In the genomic region with DNA sequence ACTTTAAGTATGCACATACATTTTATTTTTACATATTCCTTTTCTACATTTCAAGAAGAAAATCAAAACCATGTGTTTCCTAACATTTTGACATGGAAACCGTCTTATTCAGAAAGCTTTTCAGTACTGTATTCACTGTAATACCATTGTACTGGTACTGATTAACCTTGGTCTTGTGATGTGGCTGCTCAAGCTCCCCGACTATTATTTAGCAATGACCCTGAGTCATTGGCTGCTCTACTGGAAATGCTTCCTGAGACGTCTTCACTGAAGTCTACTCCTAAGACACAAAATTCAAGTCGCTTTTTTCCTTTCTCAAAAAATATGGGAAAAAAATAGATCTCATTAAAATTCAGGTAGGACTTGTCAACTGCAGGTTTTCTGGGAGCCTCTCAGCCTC, we compare ENCODE assay signal across 30 mouse cellular contexts.
DNase-seq lines count a peak whose midpoint lies in the region; ATAC-seq lines count a peak whose summit lies in the region.
"Had no signal": no experiment of that assay in that cellular context is flagged by ENCODE, and none has a peak within 500 bp of the region (broad histone marks: within the 10 kb centered on the region; RNA-seq: fewer than 3 reads in every experiment).

No protein-coding gene starts in this region.

- H3K9ac ChIP-seq in embryonic facial prominence, embryonic 14.5 days (ENCODE audit: low read depth, low read length), result no peak overlapping the region
- H3K9ac ChIP-seq: embryonic facial prominence, embryonic 12.5 days; forebrain, embryonic 12.5 days; forebrain, embryonic 15.5 days; heart, embryonic 13.5 days; hindbrain, embryonic 14.5 days had no signal

- H3K27me3 ChIP-seq in embryonic facial prominence, embryonic 14.5 days (replicated peaks; ENCODE audit: control insufficient read depth, insufficient read depth, low read length), result no peaks in the 10 kb centered on the region
- no peaks in the 10 kb centered on the region for H3K27me3 ChIP-seq in embryonic facial prominence, embryonic 10.5 days (replicated peaks; ENCODE audit: low read depth, poor library complexity, severe bottlenecking)
- H3K27me3 ChIP-seq: CH12.LX; embryonic facial prominence, embryonic 12.5 days; forebrain, embryonic 12.5 days; forebrain, embryonic 15.5 days; heart, embryonic 13.5 days had no signal

- DNase-seq in embryonic facial prominence, embryonic 14.5 days (ENCODE audit: low spot score), result peak; percentile 45
- no peak for DNase-seq in embryonic facial prominence, embryonic 10.5 days (ENCODE audit: low spot score)
- peak; percentile 42 for DNase-seq in kidney, adult 9 months
- no peak for DNase-seq in kidney, postnatal 25 days
- DNase-seq in fibroblast of lung, adult 2 months (ENCODE audit: low read depth), result peak; percentile 36
- DNase-seq in left cerebral cortex, postnatal 4 days, result no peak
- DNase-seq: adrenal gland, adult 8-10 months; adrenal gland, postnatal 25 days; B cell, adult 2 months; cerebellum, adult 11-12 months; cerebellum, adult 8-10 months; cerebellum, postnatal 10 days; cerebellum, postnatal 36 days; gastrocnemius, postnatal 10 days; gastrocnemius, postnatal 36 days; heart, adult 2 months; heart, postnatal 14 days; heart, postnatal 4 days had no signal

- peaks cover 8% of the 10 kb centered on the region; the same call in 1 of the 2 replicates for H3K9me3 ChIP-seq in embryonic facial prominence, embryonic 14.5 days (ENCODE audit: control insufficient read depth, low read length)
- H3K9me3 ChIP-seq in embryonic facial prominence, embryonic 10.5 days, result no peaks in the 10 kb centered on the region
- H3K9me3 ChIP-seq: forebrain, embryonic 12.5 days; forebrain, embryonic 15.5 days; G1E; heart, embryonic 10.5 days had no signal

- no peaks in the 10 kb centered on the region for H3K36me3 ChIP-seq in embryonic facial prominence, embryonic 14.5 days (ENCODE audit: control insufficient read depth, insufficient read depth, low read length)
- no peaks in the 10 kb centered on the region for H3K36me3 ChIP-seq in embryonic facial prominence, embryonic 10.5 days (replicated peaks)
- H3K36me3 ChIP-seq: embryonic facial prominence, embryonic 12.5 days; forebrain, embryonic 12.5 days; forebrain, embryonic 15.5 days; G1E; heart, embryonic 10.5 days had no signal

- H3K4me3 ChIP-seq in embryonic facial prominence, embryonic 14.5 days (ENCODE audit: low read depth, low read length), result no peak overlapping the region
- no peak overlapping the region for H3K4me3 ChIP-seq in embryonic facial prominence, embryonic 10.5 days
- H3K4me3 ChIP-seq: embryonic facial prominence, embryonic 12.5 days; forebrain, embryonic 12.5 days; forebrain, embryonic 15.5 days; heart, adult 2 months; heart, embryonic 10.5 days; heart, embryonic 13.5 days had no signal

- 43% methylated on average over 4 of the region's 4 CpGs for WGBS in embryonic facial prominence, embryonic 14.5 days
- WGBS in embryonic facial prominence, embryonic 10.5 days, result 85% methylated on average over 4 of the region's 4 CpGs

- no peak overlapping the region for H3K4me2 ChIP-seq in embryonic facial prominence, embryonic 14.5 days (ENCODE audit: low read depth, low read length)
- H3K4me2 ChIP-seq: embryonic facial prominence, embryonic 12.5 days; forebrain, embryonic 12.5 days; forebrain, embryonic 15.5 days; heart, embryonic 13.5 days; hindbrain, embryonic 14.5 days had no signal

- no peak overlapping the region for H3K27ac ChIP-seq in embryonic facial prominence, embryonic 14.5 days (replicated peaks; ENCODE audit: low read depth, low read length)
- no peak overlapping the region for H3K27ac ChIP-seq in embryonic facial prominence, embryonic 10.5 days (replicated peaks)
- H3K27ac ChIP-seq: embryonic facial prominence, embryonic 12.5 days; forebrain, embryonic 12.5 days; forebrain, embryonic 15.5 days; heart, adult 2 months; heart, embryonic 10.5 days; heart, embryonic 13.5 days; hindbrain, embryonic 14.5 days; hindbrain, postnatal 0 days had no signal

- ATAC-seq in embryonic facial prominence, embryonic 14.5 days (ENCODE audit: low read depth), result no peak
- ATAC-seq: activated CD4-positive, CD25-positive, alpha-beta regulatory T cell, adult 4 months; forebrain, embryonic 15.5 days; hindbrain, postnatal 0 days; inflammation-experienced regulatory T-cells, adult 6 months; intestine, embryonic 16.5 days had no signal

- intact Hi-C loops in left cerebral cortex, postnatal 4 days (cut with DNase I), result no loop called here

- no peaks in the 10 kb centered on the region for H3K4me1 ChIP-seq in embryonic facial prominence, embryonic 14.5 days (ENCODE audit: control insufficient read depth, insufficient read depth, low read length)
- no peaks in the 10 kb centered on the region for H3K4me1 ChIP-seq in embryonic facial prominence, embryonic 10.5 days
- H3K4me1 ChIP-seq: embryonic facial prominence, embryonic 12.5 days; forebrain, embryonic 12.5 days; forebrain, embryonic 15.5 days; heart, embryonic 10.5 days; heart, embryonic 13.5 days had no signal

Comparison
In these comparisons a context has a peak if more than half of its experiments do, and no peak if none do; other contexts are left out.
1. DNase-seq: peak in embryonic facial prominence, embryonic 14.5 days (single experiment), kidney, adult 9 months (single experiment) and fibroblast of lung, adult 2 months (single experiment); none in embryonic facial prominence, embryonic 10.5 days (single experiment), kidney, postnatal 25 days (0 of 2) and left cerebral cortex, postnatal 4 days (single experiment).